Mouse (Mus musculus): ENCODE measurements around the gene Ube2g1. TPM values are rescaled to one million over a fixed set of nuclear protein-coding genes. Genes with fewer than 3 reads are reported as not detected.
A peak's percentile ranks its signal among the peaks of the same experiment; 100 is the strongest.

The Ube2g1 gene
- polyA plus RNA-seq, 1 experiment: 43.0 TPM

- Histone ChIP-seq H3K27ac (ENCODE audit: insufficient read depth, low read length) (no peak overlapping the region), H3K27me3 (ENCODE audit: control insufficient read depth, insufficient read depth, low read length, poor library complexity, severe bottlenecking) (no peaks in the 10 kb centered on the region), H3K9me3 (replicated peaks; ENCODE audit: control insufficient read depth, insufficient read depth, low read length, poor library complexity, severe bottlenecking) (no peaks in the 10 kb centered on the region), H3K4me1 (ENCODE audit: control insufficient read depth, insufficient read depth, low read length) (peaks cover 3% of the 10 kb centered on the region), H3K36me3 (ENCODE audit: control insufficient read depth, insufficient read depth, low read length, poor library complexity, severe bottlenecking) (no peaks in the 10 kb centered on the region), H3K9ac (ENCODE audit: low read depth, poor library complexity, severe bottlenecking) (no peak overlapping the region), H3K4me3 (ENCODE audit: low read depth, low read length) (no peak overlapping the region)
- no peak for TF ChIP-seq POLR2A (IDR thresholded peaks at IDR 0.05; ENCODE audit: insufficient read depth, low read length)
- no peak for TF ChIP-seq CTCF (IDR thresholded peaks at IDR 0.05; ENCODE audit: low read depth, low read length)
- TF ChIP-seq EP300 (IDR thresholded peaks at IDR 0.05; ENCODE audit: insufficient read depth, low read depth, low read length): no peak
Observed at GRCm38 (mm10) chr11:72587537-72588233, 19.4 kb upstream of the Ube2g1 start.

DNA sequence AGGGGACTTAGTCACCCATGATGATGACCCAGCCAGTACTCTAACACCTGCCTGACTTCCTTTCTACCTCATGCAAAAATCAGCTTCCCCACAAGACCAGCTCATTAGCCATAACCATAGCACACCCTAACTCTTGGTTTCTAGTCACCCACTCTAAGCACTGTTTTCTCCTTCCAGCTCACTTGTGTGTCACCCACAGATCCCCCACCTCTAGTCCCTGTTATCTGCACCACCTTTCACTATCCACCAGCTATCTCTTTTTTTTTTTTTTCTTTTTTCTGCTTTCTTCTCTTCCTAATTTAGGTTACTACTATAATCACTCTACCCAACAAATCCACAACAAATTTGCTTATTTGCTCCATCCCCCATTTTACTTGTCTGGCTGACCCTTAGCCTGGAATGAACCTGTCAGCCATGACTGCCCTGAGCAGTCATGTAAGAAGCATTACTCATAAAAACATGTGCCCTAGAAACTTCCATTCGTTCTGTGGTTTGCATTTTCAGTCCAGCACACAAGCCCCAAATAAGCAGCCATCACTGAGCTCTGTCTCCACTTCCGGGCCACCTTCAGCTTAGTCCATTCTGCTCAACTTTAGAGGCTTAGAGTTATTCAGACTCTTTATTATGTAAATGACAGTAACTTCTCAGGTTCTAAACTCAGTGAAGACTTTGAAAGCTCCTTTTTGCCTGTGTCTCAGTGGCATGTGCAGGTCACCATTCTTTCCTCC lies 11.9 kb upstream of the Ube2g1 start:
- no peak overlapping the region for H3K4me3 ChIP-seq (ENCODE audit: low read depth, low read length)
- no peak for TF ChIP-seq POLR2A (IDR thresholded peaks at IDR 0.05; ENCODE audit: insufficient read depth, low read length)
- 0 out of 2 replicates have a peak, but pooled peaks have one; percentile 28 for TF ChIP-seq EP300 (IDR thresholded peaks at IDR 0.05; ENCODE audit: insufficient read depth, low read depth, low read length)
- TF ChIP-seq CTCF (IDR thresholded peaks at IDR 0.05; ENCODE audit: low read depth, low read length): no peak
- no peaks in the 10 kb centered on the region for H3K27me3 ChIP-seq (ENCODE audit: control insufficient read depth, insufficient read depth, low read length, poor library complexity, severe bottlenecking)
- peaks cover 1% of the 10 kb centered on the region for H3K4me1 ChIP-seq (ENCODE audit: control insufficient read depth, insufficient read depth, low read length)
- peak overlapping the region; percentile 63; the same call in 1 of the 2 replicates for H3K27ac ChIP-seq (ENCODE audit: insufficient read depth, low read length)
- H3K9me3 ChIP-seq (replicated peaks; ENCODE audit: control insufficient read depth, insufficient read depth, low read length, poor library complexity, severe bottlenecking): no peaks in the 10 kb centered on the region
- no peak overlapping the region for H3K9ac ChIP-seq (ENCODE audit: low read depth, poor library complexity, severe bottlenecking)
- no peaks in the 10 kb centered on the region for H3K36me3 ChIP-seq (ENCODE audit: control insufficient read depth, insufficient read depth, low read length, poor library complexity, severe bottlenecking)

DNA sequence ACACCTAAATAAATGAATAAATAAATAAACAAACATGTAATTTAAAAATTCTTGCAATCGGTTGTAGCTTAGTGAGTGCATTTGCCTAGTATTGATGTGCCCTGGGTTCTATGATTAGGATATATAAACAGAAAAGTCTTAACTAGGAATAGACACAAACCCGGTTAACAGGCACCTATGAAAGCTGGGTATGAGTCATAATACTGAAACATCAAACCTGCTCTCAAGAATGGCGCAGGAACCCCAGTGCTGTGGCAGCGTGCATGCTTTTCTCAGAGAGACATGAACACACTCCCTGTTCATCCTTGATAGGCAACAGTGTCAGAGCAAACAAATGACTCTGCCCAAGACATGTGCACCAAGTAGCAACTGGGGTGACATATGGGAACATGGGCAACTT lies 9.3 kb upstream of the Ube2g1 start:
- no peak for TF ChIP-seq POLR2A (IDR thresholded peaks at IDR 0.05; ENCODE audit: insufficient read depth, low read length)
- no peak for TF ChIP-seq CTCF (IDR thresholded peaks at IDR 0.05; ENCODE audit: low read depth, low read length)
- no peak for TF ChIP-seq EP300 (IDR thresholded peaks at IDR 0.05; ENCODE audit: insufficient read depth, low read depth, low read length)
- Histone ChIP-seq H3K9me3 (replicated peaks; ENCODE audit: control insufficient read depth, insufficient read depth, low read length, poor library complexity, severe bottlenecking) (no peaks in the 10 kb centered on the region), H3K27ac (ENCODE audit: insufficient read depth, low read length) (no peak overlapping the region), H3K36me3 (ENCODE audit: control insufficient read depth, insufficient read depth, low read length, poor library complexity, severe bottlenecking) (no peaks in the 10 kb centered on the region), H3K27me3 (ENCODE audit: control insufficient read depth, insufficient read depth, low read length, poor library complexity, severe bottlenecking) (no peaks in the 10 kb centered on the region), H3K4me1 (ENCODE audit: control insufficient read depth, insufficient read depth, low read length) (peaks cover 1% of the 10 kb centered on the region), H3K9ac (ENCODE audit: low read depth, poor library complexity, severe bottlenecking) (no peak overlapping the region), H3K4me3 (ENCODE audit: low read depth, low read length) (no peak overlapping the region)

- no peaks in the 10 kb centered on the region for H3K27me3 ChIP-seq (ENCODE audit: control insufficient read depth, insufficient read depth, low read length, poor library complexity, severe bottlenecking)
- no peaks in the 10 kb centered on the region for H3K36me3 ChIP-seq (ENCODE audit: control insufficient read depth, insufficient read depth, low read length, poor library complexity, severe bottlenecking)
- no peaks in the 10 kb centered on the region for H3K4me1 ChIP-seq (ENCODE audit: control insufficient read depth, insufficient read depth, low read length)
- peak overlapping the region; percentile 96 for H3K9ac ChIP-seq (ENCODE audit: low read depth, poor library complexity, severe bottlenecking)
- no peaks in the 10 kb centered on the region for H3K9me3 ChIP-seq (replicated peaks; ENCODE audit: control insufficient read depth, insufficient read depth, low read length, poor library complexity, severe bottlenecking)
- peak overlapping the region; percentile 87 for H3K4me3 ChIP-seq (ENCODE audit: low read depth, low read length)
- H3K27ac ChIP-seq (ENCODE audit: insufficient read depth, low read length): peak overlapping the region; percentile 69
- TF ChIP-seq CTCF (IDR thresholded peaks at IDR 0.05; ENCODE audit: low read depth, low read length) (no peak), EP300 (IDR thresholded peaks at IDR 0.05; ENCODE audit: insufficient read depth, low read depth, low read length) (0 out of 2 replicates have a peak, but pooled peaks have one; percentile 29)
Observed at GRCm38 (mm10) chr11:72607469-72608070, 487 bp downstream of the Ube2g1 start.

DNA sequence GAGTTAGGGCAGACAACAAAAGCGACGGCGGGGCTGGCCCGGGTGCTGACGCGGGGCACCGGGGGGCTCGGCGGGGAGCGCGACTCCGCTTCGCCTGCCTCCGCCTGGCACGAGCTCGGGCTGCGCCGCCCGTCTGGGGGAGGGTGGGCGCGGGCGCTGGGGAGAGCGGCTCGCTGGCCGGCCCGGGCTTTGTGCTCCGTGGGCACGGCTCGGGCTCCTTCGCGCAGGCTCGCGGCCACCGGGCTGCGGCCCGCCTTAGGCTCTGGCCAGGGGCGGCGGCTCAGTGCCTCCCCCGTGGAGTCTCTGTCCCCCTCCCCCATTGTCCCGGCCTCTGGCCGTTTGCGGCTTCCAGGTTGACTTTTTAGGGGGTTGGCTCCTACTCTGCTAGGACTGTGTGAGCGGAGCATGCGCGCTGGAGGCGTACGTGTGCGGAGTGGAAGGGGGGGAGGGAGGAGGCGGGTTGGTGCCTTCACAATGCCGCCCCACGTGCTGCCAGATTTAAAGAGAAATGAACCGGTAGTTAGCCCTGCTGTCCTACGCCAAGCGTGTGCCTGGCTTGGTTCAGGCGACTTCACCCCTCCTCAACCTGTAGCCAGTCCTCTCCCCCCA lies 1.1 kb downstream of the Ube2g1 start:
- Histone ChIP-seq H3K4me1 (ENCODE audit: control insufficient read depth, insufficient read depth, low read length) (no peaks in the 10 kb centered on the region), H3K36me3 (ENCODE audit: control insufficient read depth, insufficient read depth, low read length, poor library complexity, severe bottlenecking) (no peaks in the 10 kb centered on the region), H3K27ac (ENCODE audit: insufficient read depth, low read length) (peak overlapping the region; percentile 47), H3K9me3 (replicated peaks; ENCODE audit: control insufficient read depth, insufficient read depth, low read length, poor library complexity, severe bottlenecking) (no peaks in the 10 kb centered on the region), H3K4me3 (ENCODE audit: low read depth, low read length) (peak overlapping the region; percentile 87), H3K9ac (ENCODE audit: low read depth, poor library complexity, severe bottlenecking) (peak overlapping the region; percentile 96), H3K27me3 (ENCODE audit: control insufficient read depth, insufficient read depth, low read length, poor library complexity, severe bottlenecking) (no peaks in the 10 kb centered on the region)
- TF ChIP-seq CTCF (IDR thresholded peaks at IDR 0.05; ENCODE audit: low read depth, low read length) (no peak), POLR2A (IDR thresholded peaks at IDR 0.05; ENCODE audit: insufficient read depth, low read length) (peak; percentile 33), EP300 (IDR thresholded peaks at IDR 0.05; ENCODE audit: insufficient read depth, low read depth, low read length) (peak; percentile 82)

Data from ES-Bruce4 (cell line).